Mouse (Mus musculus) cerebellum, adult 2 months (tissue): ENCODE measurements around the gene Supt5. TPM values are rescaled to one million over a fixed set of nuclear protein-coding genes. Genes with fewer than 3 reads are reported as not detected.
"Not testable (repeated sequence)": the region's sequence is repeated elsewhere in the genome, so short reads cannot be mapped to it uniquely, and the experiment has no call there.

Experiments used
- DNase-seq, 2 experiments: peaks; one replicate each; pipeline ENCODE4 v3.0.0; 2021
- H3K27ac ChIP-seq: fragments of 200-500 bp; 2 replicates; pipeline ENCODE4 v1.5.1; 2012; ENCODE audit warnings: low read length, control low read depth, inconsistent platforms; ENCODE audit not compliant: insufficient read depth
- H3K27me3 ChIP-seq: fragments of 200-500 bp; 2 replicates; pipeline ENCODE4 v1.6.1; 2012; ENCODE audit warnings: inconsistent platforms, mild to moderate bottlenecking, low read length, moderate library complexity; ENCODE audit not compliant: control insufficient read depth, insufficient read depth
- H3K4me1 ChIP-seq: fragments of 200-500 bp; 2 replicates; pipeline ENCODE4 v1.6.1; 2011; ENCODE audit warnings: low read length; ENCODE audit not compliant: control insufficient read depth, insufficient read depth
- H3K4me3 ChIP-seq: fragments of 200-500 bp; replicated peaks from 2 replicates; pipeline ENCODE3; 2011; ENCODE audit warnings: mild to moderate bottlenecking, low read depth, low read length, control low read depth; ENCODE audit not compliant: insufficient read depth
- CTCF ChIP-seq: fragments of 200-500 bp; IDR thresholded peaks from 2 replicates; pipeline ENCODE4 v1.5.1; 2011; ENCODE audit warnings: low read depth, mild to moderate bottlenecking, control low read depth, low read length, moderate library complexity, borderline replicate concordance; ENCODE audit not compliant: insufficient read depth
- POLR2A ChIP-seq: fragments of 200-500 bp; IDR thresholded peaks from 2 replicates; pipeline ENCODE4 v1.6.1; 2011; ENCODE audit warnings: low read length, control low read depth, borderline replicate concordance; ENCODE audit not compliant: insufficient read depth
- WGBS: fragments of 180-500 bp; shearing (Covaris S2); methylation state at CpG from one replicate; pipeline ENCODE4 v1.1.7; 2018; 5-methylcytosine and 5-hydroxymethylcytosine counted together
- polyA plus RNA-seq: library from polyadenylated mRNA; depleted of rRNA; stranded (reverse); fragments of >200 nt; gene quantifications from 2 replicates; pipeline ENCODE4 v1.2.3, GENCODE M21; 2012; rRNA removed

Gene Supt5
- 121 and 125 TPM in 2 replicates for polyA plus RNA-seq

DNA sequence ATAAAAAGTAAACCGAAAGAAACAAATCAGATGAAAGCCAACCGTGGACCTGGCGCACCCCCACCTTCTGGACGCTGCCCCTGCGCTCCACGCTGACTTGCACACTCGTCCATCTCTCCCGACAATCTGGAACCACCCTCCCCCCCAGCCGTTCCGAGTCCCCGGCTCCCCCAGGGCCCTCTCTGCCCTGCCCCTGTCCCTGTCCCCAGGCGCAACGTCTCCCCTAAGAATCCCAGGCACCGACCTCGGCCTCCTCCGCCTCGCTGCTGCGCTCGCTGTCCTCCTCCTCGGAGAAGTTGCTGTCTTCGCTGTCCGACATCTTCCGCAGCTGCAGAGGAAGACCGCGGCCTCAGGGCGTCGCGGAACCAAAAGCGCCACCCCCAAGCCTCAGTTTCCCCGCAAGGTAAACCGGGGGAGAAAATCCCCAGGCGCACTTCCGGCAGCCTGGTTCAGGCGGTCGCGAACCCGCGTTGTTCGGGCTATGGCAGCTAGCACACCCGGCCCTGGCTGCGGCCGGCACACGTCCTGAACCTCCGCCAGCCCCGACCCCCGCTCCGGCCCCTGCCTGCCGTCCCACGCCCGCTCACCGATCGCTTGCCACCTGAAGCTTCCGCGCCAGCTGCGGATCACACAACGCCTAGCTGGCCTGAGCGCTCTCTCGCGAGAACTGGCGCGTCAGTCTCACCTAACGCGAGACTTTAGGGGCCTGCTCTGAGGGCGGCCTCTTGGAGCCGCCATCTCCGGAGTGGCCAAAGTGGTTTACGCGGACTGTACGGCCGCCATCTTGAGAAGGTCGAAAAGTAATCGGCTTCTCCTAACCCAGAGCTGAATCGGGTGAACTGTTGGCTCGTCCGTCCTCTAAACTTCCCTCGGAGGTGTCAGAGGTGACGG is at the start of gene Supt5:
Gene Supt5 (minus strand): TSS at position 639 of the 891 bp plus-strand sequence.
- H3K4me3 ChIP-seq: peak within 1 kb of the TSS; percentile 90
- peak; percentile 96 to 98 for DNase-seq
- H3K4me1 ChIP-seq: peaks cover 10% of the 10 kb centered on the region
- H3K27ac ChIP-seq: peak within 1 kb of the TSS; percentile 52; the same call in 1 of the 2 replicates
- no peaks in the 10 kb centered on the region for H3K27me3 ChIP-seq
- WGBS: under 1% methylated on average over 77 of the region's 77 CpGs
- TF ChIP-seq CTCF: no peak
- TF ChIP-seq POLR2A: peak; percentile 94

DNA sequence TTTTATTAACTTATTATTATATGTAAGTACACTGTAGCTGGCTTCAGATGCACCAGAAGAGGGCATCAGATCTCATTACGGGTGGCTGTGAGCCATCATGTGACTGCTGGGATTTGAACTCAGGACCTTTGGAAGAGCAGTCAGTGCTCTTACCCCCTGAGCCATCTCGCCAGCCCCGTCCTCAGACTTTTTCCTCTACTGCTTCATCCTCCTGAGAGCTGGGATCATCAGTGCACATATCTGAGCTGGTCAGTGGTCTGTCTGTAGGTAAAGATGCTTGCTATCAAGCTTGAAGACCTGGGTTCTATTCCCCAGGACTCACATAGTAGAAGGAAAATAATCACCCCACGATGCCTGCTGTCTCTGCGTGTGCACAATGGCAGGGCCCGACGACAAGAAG is 48.8 kb upstream of the Supt5 start:
- H3K4me1 ChIP-seq, H3K27ac ChIP-seq: not testable (repeated sequence)

GRCm38 (mm10) chr7:28386877-28387276 is 48.3 kb upstream of the Supt5 start:
- H3K4me3 ChIP-seq, H3K4me1 ChIP-seq, H3K27me3 ChIP-seq, DNase-seq, H3K27ac ChIP-seq: not testable (repeated sequence)
- WGBS: 80% methylated on average over 6 of the region's 6 CpGs

More for the DNA sequence above, 48.8 kb upstream of the Supt5 start:
- WGBS: 82% methylated on average over 7 of the region's 7 CpGs
- not testable (repeated sequence) for DNase-seq, H3K4me3 ChIP-seq, H3K27me3 ChIP-seq

- TF ChIP-seq CTCF (peak; percentile 87), POLR2A (no peak)
- WGBS: 12% methylated on average over 4 of the region's 4 CpGs
- no peak overlapping the region for H3K27ac ChIP-seq
- DNase-seq: peak; percentile 60 to 71
- peaks cover 12% of the 10 kb centered on the region for H3K4me1 ChIP-seq
- H3K4me3 ChIP-seq: no peak overlapping the region
- H3K27me3 ChIP-seq: no peaks in the 10 kb centered on the region
These were observed 47.9 kb upstream of the Supt5 start for GRCm38 (mm10) chr7:28386462-28386861.

DNA sequence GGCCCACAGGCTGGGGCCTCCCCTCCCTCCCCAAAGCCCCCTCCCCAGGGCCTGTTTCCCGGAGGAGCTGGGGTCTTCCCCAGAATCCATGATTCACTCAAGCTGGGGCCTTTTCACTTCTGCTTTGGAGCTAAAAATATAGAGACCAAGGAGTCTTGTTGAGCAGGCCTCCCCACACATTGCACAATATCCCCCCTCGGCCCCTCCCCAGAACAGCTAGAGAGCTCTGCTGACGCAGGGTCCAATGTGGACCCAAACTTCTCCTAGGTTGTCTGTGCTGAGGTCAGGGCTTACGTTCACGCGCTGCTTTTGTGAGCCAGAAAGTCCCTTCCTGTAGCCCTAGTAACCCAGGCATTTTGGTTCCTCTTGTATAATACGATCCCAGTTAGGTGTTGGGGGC is 47.5 kb upstream of the Supt5 start:
- WGBS: 90% methylated on average over 7 of the region's 7 CpGs
- no peaks in the 10 kb centered on the region for H3K27me3 ChIP-seq
- H3K4me1 ChIP-seq: peaks cover 13% of the 10 kb centered on the region
- TF ChIP-seq CTCF (no peak), POLR2A (no peak)
- no peak for DNase-seq
- H3K4me3 ChIP-seq: no peak overlapping the region
- H3K27ac ChIP-seq: no peak overlapping the region

DNA sequence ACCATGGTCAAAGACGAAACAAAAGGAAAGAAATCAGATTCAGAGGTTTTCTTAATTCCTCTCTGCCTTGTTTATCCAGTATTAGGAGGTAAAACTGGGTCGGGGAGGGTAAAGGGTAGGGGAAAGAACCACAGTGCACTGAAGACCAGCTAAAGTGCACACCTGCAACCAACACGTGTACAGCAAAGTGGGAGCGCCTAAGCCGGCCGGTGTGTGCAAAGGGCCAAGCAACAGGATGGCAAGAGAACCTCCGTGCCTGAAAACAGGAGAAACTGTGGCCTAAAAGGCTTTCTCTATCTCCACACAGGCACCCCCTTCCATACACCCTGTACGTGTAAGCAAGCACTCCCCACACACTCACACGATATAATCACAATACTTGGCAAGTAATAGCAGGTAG is 46.6 kb upstream of the Supt5 start:
- H3K4me1 ChIP-seq: peaks cover 13% of the 10 kb centered on the region
- H3K27ac ChIP-seq: no peak overlapping the region
- 92% methylated on average over 9 of the region's 9 CpGs for WGBS
- no peak overlapping the region for H3K4me3 ChIP-seq
- H3K27me3 ChIP-seq: no peaks in the 10 kb centered on the region
- no peak for DNase-seq
- TF ChIP-seq CTCF: no peak
- no peak for TF ChIP-seq POLR2A

DNA sequence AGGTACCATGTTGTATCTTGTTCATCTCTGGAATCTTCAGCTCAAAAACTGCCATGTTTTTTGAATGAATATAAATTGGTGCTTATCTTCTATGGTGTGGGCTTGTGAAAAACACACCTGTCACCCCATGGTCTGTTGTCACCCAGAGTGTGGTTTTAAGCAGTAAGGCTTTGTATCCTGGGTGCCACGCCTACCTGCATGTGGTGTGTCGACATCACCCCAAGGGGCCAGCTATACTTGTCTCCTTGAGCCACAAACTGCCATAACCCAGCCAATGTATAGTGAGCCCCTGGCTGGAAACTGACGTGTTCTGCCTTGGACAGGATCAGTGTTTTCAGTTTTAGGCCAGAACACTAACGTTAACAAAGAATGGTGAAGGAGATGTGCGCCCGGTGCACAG is 45.6 kb upstream of the Supt5 start:
- DNase-seq: no peak
- H3K27ac ChIP-seq: no peak overlapping the region
- H3K4me3 ChIP-seq: no peak overlapping the region
- H3K4me1 ChIP-seq: peaks cover 13% of the 10 kb centered on the region
- 77% methylated on average over 6 of the region's 6 CpGs for WGBS
- no peak for TF ChIP-seq CTCF
- no peak for TF ChIP-seq POLR2A
- H3K27me3 ChIP-seq: no peaks in the 10 kb centered on the region

DNA sequence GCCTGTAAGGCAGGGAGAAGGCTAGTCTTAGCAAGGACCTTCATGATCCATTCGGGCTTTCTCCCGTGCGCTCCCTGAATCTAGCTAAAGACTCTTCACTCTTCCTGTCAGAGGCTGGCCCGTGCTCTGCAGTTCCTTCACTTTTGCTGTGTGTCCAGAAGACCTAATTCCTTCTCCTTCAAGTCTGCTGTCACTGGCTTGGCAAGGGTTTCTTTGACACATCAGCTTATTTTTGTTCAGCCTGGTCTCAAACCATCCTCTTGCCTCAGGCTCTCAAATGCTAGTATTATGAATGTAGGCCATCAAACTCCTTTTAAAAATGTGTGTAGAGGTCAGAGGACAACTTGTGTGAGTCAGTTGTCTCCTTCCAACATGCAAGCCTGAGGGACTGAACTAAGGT is 45.1 kb upstream of the Supt5 start:
- Histone ChIP-seq H3K4me1 (peaks cover 13% of the 10 kb centered on the region), H3K4me3 (no peak overlapping the region), H3K27ac (no peak overlapping the region), H3K27me3 (no peaks in the 10 kb centered on the region)
- no peak for DNase-seq
- TF ChIP-seq CTCF (no peak), POLR2A (no peak)
- 83% methylated on average over 4 of the region's 4 CpGs for WGBS
